ENCODE assay signal across 12 mouse cellular contexts in the genomic region with DNA sequence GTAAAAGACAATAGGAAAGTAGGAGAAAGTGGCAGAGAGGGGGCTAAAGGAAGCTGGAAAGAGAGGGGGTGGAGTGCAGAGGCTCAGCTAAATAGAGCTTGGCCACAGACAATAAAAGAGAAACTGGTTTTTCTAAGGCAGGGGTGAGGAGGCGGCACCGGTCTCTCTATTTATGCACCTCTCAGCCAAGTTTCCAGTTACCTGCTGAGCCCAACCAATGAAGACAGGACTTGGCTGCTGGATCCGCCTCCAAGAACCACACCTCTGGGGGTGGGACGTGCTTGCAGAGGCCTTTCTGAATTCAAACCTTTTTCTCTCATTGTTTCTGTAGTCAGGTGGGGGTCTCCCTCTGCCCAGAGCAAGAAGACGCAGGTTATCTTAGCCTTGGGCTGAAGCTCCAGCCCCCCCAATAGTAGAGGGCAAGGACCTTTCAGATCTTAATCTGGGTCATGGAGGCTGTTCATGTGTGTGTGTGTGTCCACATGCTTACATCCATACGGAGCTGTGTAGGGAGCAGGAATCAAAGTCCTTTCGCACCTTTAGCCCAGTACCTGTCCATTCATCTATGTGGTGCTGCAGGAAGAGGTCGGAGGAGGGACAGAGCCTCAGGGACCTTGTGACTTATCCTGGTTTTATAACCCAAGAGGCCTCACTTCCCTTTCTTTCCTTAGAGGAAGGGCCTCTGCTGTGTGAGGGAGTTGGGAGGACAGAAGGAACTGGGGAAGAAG.
DNase-seq lines count a peak whose midpoint lies in the region; ATAC-seq and TF ChIP-seq lines count a peak whose summit lies in the region.
"Had no signal": no experiment of that assay in that cellular context is flagged by ENCODE, and none has a peak within 500 bp of the region (broad histone marks: within the 10 kb centered on the region; RNA-seq: fewer than 3 reads in every experiment).

No protein-coding gene starts in this region.

- no peak for TF ChIP-seq EP300 in lung, postnatal 0 days (IDR thresholded peaks at IDR 0.05)

- ATAC-seq in embryonic facial prominence, embryonic 12.5 days (ENCODE audit: insufficient number of reproducible peaks, insufficient read depth, low FRiP score, low TSS enrichment): 0 out of 2 replicates have a peak, but pooled peaks have one; percentile 7
- ATAC-seq in lung, postnatal 0 days: peak; percentile 83

- H3K9me3 ChIP-seq in embryonic facial prominence, embryonic 12.5 days: no peaks in the 10 kb centered on the region
- no peaks in the 10 kb centered on the region for H3K9me3 ChIP-seq in lung, postnatal 0 days (ENCODE audit: low read length)

- no peak for TF ChIP-seq CTCF in lung, postnatal 0 days (IDR thresholded peaks at IDR 0.05)

- no peaks in the 10 kb centered on the region for H3K36me3 ChIP-seq in embryonic facial prominence, embryonic 12.5 days
- no peaks in the 10 kb centered on the region for H3K36me3 ChIP-seq in lung, postnatal 0 days (ENCODE audit: insufficient read depth, low read length)

- no peak overlapping the region for H3K9ac ChIP-seq in embryonic facial prominence, embryonic 12.5 days
- H3K9ac ChIP-seq in lung, postnatal 0 days (replicated peaks; ENCODE audit: low read depth): no peak overlapping the region

- no peak overlapping the region for H3K4me2 ChIP-seq in embryonic facial prominence, embryonic 12.5 days (replicated peaks)
- H3K4me2 ChIP-seq in lung, postnatal 0 days (replicated peaks; ENCODE audit: low read depth, low read length): no peak overlapping the region; the same call in 1 of the 2 replicates
- H3K4me2 ChIP-seq: heart, embryonic 11.5 days had no signal

- H3K27me3 ChIP-seq in embryonic facial prominence, embryonic 12.5 days: no peaks in the 10 kb centered on the region
- no peaks in the 10 kb centered on the region for H3K27me3 ChIP-seq in lung, postnatal 0 days (replicated peaks; ENCODE audit: insufficient read depth, low read length)

- DNase-seq in embryo, embryonic 10.5 days (ENCODE audit: low spot score): peak; percentile 23
- no peak for DNase-seq in embryo, embryonic 11 days
- peak; percentile 44 for DNase-seq in kidney, postnatal 14 days
- DNase-seq in lung, postnatal 0 days (ENCODE audit: low spot score): peak; percentile 83
- DNase-seq in adrenal gland, adult (ENCODE audit: inconsistent age in 2 of 2, low spot score in 1 of 2): no peak
- no peak for DNase-seq in cerebellum, postnatal 25 days
- no peak for DNase-seq in cerebellum, postnatal 36 days
- DNase-seq: adrenal gland, adult 2 months; layer of hippocampus, postnatal 36 days; thymus, postnatal 25 days had no signal

- H3K27ac ChIP-seq in embryonic facial prominence, embryonic 12.5 days: no peak overlapping the region
- no peak overlapping the region for H3K27ac ChIP-seq in lung, postnatal 0 days (ENCODE audit: low read length)

- H3K4me1 ChIP-seq in embryonic facial prominence, embryonic 12.5 days: peaks cover 12% of the 10 kb centered on the region; the same call in 1 of the 2 replicates
- H3K4me1 ChIP-seq in lung, postnatal 0 days (ENCODE audit: insufficient read depth, low read depth, low read length): no peaks in the 10 kb centered on the region

- 32% methylated on average over 8 of the region's 8 CpGs for WGBS in embryonic facial prominence, embryonic 12.5 days
- WGBS in lung, postnatal 0 days: 49% methylated on average over 8 of the region's 8 CpGs

- peak overlapping the region; percentile 22; the same call in 1 of the 2 replicates for H3K4me3 ChIP-seq in embryonic facial prominence, embryonic 12.5 days
- H3K4me3 ChIP-seq in lung, postnatal 0 days (ENCODE audit: low read depth, low read length): no peak overlapping the region

Comparison
In these comparisons a context has a peak if more than half of its experiments do, and no peak if none do; other contexts are left out.
1. DNase-seq: peak in embryo, embryonic 10.5 days (single experiment), kidney, postnatal 14 days (single experiment) and lung, postnatal 0 days (single experiment); none in embryo, embryonic 11 days (single experiment), adrenal gland, adult (0 of 2), cerebellum, postnatal 25 days (0 of 2) and cerebellum, postnatal 36 days (0 of 2).